Mouse (Mus musculus): ENCODE data around the gene Mamstr. TPM values are rescaled to one million over a fixed set of nuclear protein-coding genes. Genes with fewer than 3 reads are reported as not detected.

Mamstr gene
- polyA plus RNA-seq, 1 experiment from 2014 or later, result 0.40 TPM

DNA sequence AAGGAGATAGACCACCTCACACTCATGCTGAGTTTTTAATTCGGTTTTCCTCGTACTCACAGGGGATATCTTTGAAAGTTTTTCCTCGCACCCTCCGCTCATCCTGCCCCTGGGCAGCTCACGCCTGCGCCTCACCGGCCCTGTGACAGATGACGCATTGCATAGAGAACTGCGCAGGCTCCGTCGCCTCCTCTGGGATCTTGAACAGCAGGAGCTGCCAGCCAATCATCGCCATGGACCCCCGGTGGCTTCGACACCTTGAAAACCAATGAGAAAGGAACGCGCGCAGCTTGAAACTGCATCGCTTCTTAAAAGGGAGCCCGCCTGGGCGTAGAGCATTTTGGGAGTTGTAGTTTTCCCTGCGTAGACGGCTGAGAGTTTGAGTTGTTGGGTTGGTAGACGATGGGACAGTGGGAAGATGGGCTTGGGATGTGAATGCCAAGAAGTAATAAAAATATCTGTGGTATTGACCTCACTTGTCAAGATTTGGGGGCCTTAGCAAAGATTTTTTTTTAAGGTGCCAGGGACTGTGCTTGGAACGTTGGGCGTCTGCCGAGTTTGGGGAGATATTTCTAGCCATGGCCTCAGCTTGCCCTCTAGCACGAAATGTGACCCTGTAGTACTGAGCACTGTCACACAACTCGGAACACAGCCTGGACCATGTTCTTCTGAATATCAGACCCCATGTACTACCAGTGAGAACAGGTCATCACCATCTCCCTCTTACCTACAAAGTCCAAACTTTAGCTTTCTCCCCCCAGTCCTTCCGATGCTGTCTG lies 965 bp upstream of the Mamstr start:
- POLR2A ChIA-PET, result no interaction called here
- DNase-seq (ENCODE audit: low read depth, low spot score) (no peak), ATAC-seq (no peak)
- no peaks in the 10 kb centered on the region for H3K27me3 ChIP-seq
- in situ Hi-C loops (cut with MboI; ENCODE audit: low pct_unique_long_range_greater_than_20kb), result no loop called here
- no peak for TF ChIP-seq CTCF (IDR thresholded peaks at IDR 0.05)
- CTCF ChIA-PET, result interaction anchor here (2.1 kb wide), 1 partner anchor 44 kb away, joined by 6 read pairs; no protein-coding TSS in a partner anchor

GRCm38 (mm10) chr7:45640191-45640957 lies 597 bp downstream of the Mamstr start:
- CTCF ChIA-PET, result interaction anchor here (2.1 kb wide), 1 partner anchor 42 kb away, joined by 6 read pairs; no protein-coding TSS in a partner anchor
- DNase-seq (ENCODE audit: low read depth, low spot score), result no peak
- no peaks in the 10 kb centered on the region for H3K27me3 ChIP-seq
- POLR2A ChIA-PET, result no interaction called here
- in situ Hi-C loops (cut with MboI; ENCODE audit: low pct_unique_long_range_greater_than_20kb), result no loop called here
- no peak for TF ChIP-seq CTCF (IDR thresholded peaks at IDR 0.05)
- ATAC-seq, result no peak

GRCm38 (mm10) chr7:45641391-45642040 lies 1.7 kb downstream of the Mamstr start:
- no peak for DNase-seq (ENCODE audit: low read depth, low spot score)
- TF ChIP-seq CTCF (IDR thresholded peaks at IDR 0.05), result no peak
- CTCF ChIA-PET, result interaction anchor here (1.0 to 1.3 kb wide), 2 partner anchors 8 to 19 kb away, joined by 3 read pairs; no protein-coding TSS in a partner anchor
- POLR2A ChIA-PET, result no interaction called here
- in situ Hi-C loops (cut with MboI; ENCODE audit: low pct_unique_long_range_greater_than_20kb), result no loop called here
- no peak for ATAC-seq
- H3K27me3 ChIP-seq, result no peaks in the 10 kb centered on the region

GRCm38 (mm10) chr7:45642083-45642482 lies 2.3 kb downstream of the Mamstr start:
- ATAC-seq, result no peak
- ChIA-PET POLR2A (interaction anchor here (1.6 kb wide), 1 partner anchor 13 kb away, joined by 4 read pairs; no protein-coding TSS in a partner anchor), CTCF (interaction anchor here (1.0 to 1.3 kb wide), 2 partner anchors 9 to 19 kb away, joined by 3 read pairs; no protein-coding TSS in a partner anchor)
- in situ Hi-C loops (cut with MboI; ENCODE audit: low pct_unique_long_range_greater_than_20kb), result no loop called here
- no peak for TF ChIP-seq CTCF (IDR thresholded peaks at IDR 0.05)
- no peaks in the 10 kb centered on the region for H3K27me3 ChIP-seq
- no peak for DNase-seq (ENCODE audit: low read depth, low spot score)

DNA sequence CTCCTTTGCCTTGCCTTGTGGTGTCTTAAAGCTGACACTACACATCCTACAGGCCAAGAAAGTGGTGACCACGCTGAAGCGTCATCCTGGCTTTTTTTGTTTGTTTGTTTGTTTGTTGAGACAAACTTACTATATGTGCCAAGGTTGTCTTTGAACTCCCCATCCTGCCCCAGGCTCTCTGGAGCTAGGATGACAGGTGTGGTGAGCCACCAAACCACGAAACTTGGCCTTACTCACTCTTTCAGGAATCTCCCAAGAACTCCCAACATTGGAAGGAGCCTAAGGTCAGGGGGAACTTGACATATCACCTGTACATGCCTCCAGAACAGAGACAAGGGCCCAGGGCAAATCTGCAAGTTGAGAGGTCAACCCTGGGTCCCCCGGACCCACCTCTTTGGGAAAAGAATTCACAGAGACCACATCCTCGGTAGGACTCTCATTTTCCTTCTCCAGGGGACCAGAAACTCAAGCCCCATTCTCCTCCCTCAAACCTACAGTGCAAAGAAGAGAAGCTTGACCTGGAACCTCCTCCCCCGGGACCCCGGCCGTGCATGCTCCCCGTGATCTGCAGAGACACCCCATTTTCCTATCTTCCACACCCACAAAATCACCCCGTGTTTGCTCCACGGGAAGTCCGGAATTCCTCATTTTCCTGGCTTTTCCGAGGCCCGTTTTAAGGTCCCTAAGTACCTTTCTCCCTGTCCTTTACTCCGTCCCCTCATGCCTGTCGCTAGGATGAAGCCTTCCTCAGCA lies 2.9 kb downstream of the Mamstr start:
- POLR2A ChIA-PET, result interaction anchor here (1.4 to 1.6 kb wide), 2 partner anchors 13 to 23 kb away, joined by 4 to 5 read pairs; no protein-coding TSS in a partner anchor
- TF ChIP-seq CTCF (IDR thresholded peaks at IDR 0.05), result no peak
- DNase-seq (ENCODE audit: low read depth, low spot score) (no peak), ATAC-seq (no peak)
- in situ Hi-C loops (cut with MboI; ENCODE audit: low pct_unique_long_range_greater_than_20kb), result no loop called here
- no peaks in the 10 kb centered on the region for H3K27me3 ChIP-seq
- CTCF ChIA-PET, result interaction anchor here (1.3 kb wide), 1 partner anchor 9 kb away, joined by 3 read pairs; no protein-coding TSS in a partner anchor

- CTCF ChIA-PET, result interaction anchor here (1.1 to 2.0 kb wide), 2 partner anchors 12 to 39 kb away, joined by 6 to 8 read pairs; no protein-coding TSS in a partner anchor
- ATAC-seq, result peak; percentile 81
Measured at GRCm38 (mm10) chr7:45643441-45644178, 3.8 kb downstream of the Mamstr start.

GRCm38 (mm10) chr7:45644183-45644582 lies 4.4 kb downstream of the Mamstr start:
- CTCF ChIA-PET, result interaction anchor here (1.1 to 2.0 kb wide), 2 partner anchors 11 to 38 kb away, joined by 6 to 8 read pairs; no protein-coding TSS in a partner anchor
- TF ChIP-seq CTCF (IDR thresholded peaks at IDR 0.05), result no peak
- POLR2A ChIA-PET, result interaction anchor here (1.0 to 1.4 kb wide), 2 partner anchors 24 to 78 kb away, joined by 3 to 5 read pairs; no protein-coding TSS in a partner anchor
- H3K27me3 ChIP-seq, result no peaks in the 10 kb centered on the region
- in situ Hi-C loops (cut with MboI; ENCODE audit: low pct_unique_long_range_greater_than_20kb), result no loop called here
- no peak for DNase-seq (ENCODE audit: low read depth, low spot score)
- no peak for ATAC-seq

More at GRCm38 (mm10) chr7:45643441-45644178, 3.8 kb downstream of the Mamstr start:
- DNase-seq (ENCODE audit: low read depth, low spot score), result peak; percentile 49
- TF ChIP-seq CTCF (IDR thresholded peaks at IDR 0.05), result no peak
- in situ Hi-C loops (cut with MboI; ENCODE audit: low pct_unique_long_range_greater_than_20kb), result no loop called here
- POLR2A ChIA-PET, result interaction anchor here (1.0 to 1.6 kb wide), 3 partner anchors 14 to 77 kb away, joined by 3 to 5 read pairs (median 4); no protein-coding TSS in a partner anchor
- no peaks in the 10 kb centered on the region for H3K27me3 ChIP-seq

DNA sequence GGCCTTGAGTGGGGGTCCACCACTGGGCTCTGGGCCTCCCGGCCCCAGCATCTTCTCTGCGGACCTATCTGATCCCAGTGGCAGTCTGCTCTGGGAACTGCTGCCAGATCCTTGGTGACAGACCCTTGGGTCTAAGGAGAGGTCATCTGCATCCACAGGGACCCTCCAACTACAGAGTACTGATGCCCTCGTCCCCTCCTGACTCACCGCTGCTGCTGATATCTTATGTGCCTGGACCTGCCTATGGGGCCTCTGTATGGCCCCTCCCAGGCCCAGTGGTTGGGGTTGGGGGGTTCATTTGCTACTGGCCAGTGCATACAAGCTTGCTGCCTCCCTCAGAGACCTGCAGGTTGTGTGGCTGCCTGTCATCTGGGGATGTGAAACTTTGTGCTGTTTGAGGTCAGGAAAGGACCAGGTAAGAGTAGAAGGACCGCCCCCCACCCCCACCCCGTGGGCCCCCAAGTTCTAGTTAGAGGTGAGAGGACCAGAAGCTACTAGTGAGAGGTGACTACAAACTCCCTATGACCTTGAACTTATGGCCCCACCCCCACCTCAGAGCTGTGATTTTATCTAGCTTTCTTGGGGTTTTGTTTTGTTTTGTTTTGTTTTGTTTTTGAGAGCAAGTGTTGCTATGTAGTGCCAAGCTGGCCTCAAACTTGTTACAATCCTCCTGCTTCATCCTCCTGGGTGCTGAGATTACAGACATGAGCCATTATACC lies 5.3 kb downstream of the Mamstr start:
- H3K27me3 ChIP-seq, result no peaks in the 10 kb centered on the region
- POLR2A ChIA-PET, result no interaction called here
- TF ChIP-seq CTCF (IDR thresholded peaks at IDR 0.05), result no peak
- CTCF ChIA-PET, result interaction anchor here (1.0 to 2.0 kb wide), 3 partner anchors 11 to 38 kb away, joined by 3 to 8 read pairs (median 6); no protein-coding TSS in a partner anchor
- no peak for DNase-seq (ENCODE audit: low read depth, low spot score)
- in situ Hi-C loops (cut with MboI; ENCODE audit: low pct_unique_long_range_greater_than_20kb), result no loop called here
- ATAC-seq, result no peak
